Mouse (Mus musculus): ENCODE data around the gene Ahsa1. TPM values are rescaled to one million over a fixed set of nuclear protein-coding genes. Genes with fewer than 3 reads are reported as not detected.

Ahsa1 gene
- polyA plus RNA-seq, 1 experiment from 2014 or later: 272 TPM

Small RNA genes lying within 50 kb of the gene (microRNA-seq; reads per million reads assigned to microRNA genes)
- not detected for gene Gm47293

Other genes with a start within 250 kb of the Ahsa1 start
- gene Tmem63c, start 245.1 kb upstream of the Ahsa1 start, polyA plus RNA-seq (2016; fragmentation: Nextera tagmentation; extraction: Ambion mirVana): 0.14 and 0.75 TPM in 2 replicates
- 0.32 and 0.62 TPM in 2 replicates for gene Ngb, start 163.9 kb upstream of the Ahsa1 start, polyA plus RNA-seq (2016; fragmentation: Nextera tagmentation; extraction: Ambion mirVana)
- gene Gstz1, start 119.3 kb upstream of the Ahsa1 start, polyA plus RNA-seq (2016; fragmentation: Nextera tagmentation; extraction: Ambion mirVana): 33.0 and 34.3 TPM in 2 replicates
- gene Pomt2, start 118.5 kb upstream of the Ahsa1 start, polyA plus RNA-seq (2016; fragmentation: Nextera tagmentation; extraction: Ambion mirVana): 16.5 and 17.7 TPM in 2 replicates
- 0.66 and 1.4 TPM in 2 replicates for gene Samd15, start 66.8 kb upstream of the Ahsa1 start, polyA plus RNA-seq (2016; fragmentation: Nextera tagmentation; extraction: Ambion mirVana)
- 2.7 and 3.7 TPM in 2 replicates for gene Tmed8, start 66.0 kb upstream of the Ahsa1 start, polyA plus RNA-seq (2016; fragmentation: Nextera tagmentation; extraction: Ambion mirVana)
- 0.82 and 0.83 TPM in 2 replicates for gene Noxred1, start 27.7 kb upstream of the Ahsa1 start, polyA plus RNA-seq (2016; fragmentation: Nextera tagmentation; extraction: Ambion mirVana)
- 54.8 and 59.6 TPM in 2 replicates for gene Vipas39, start 223 bp upstream of the Ahsa1 start, polyA plus RNA-seq (2016; fragmentation: Nextera tagmentation; extraction: Ambion mirVana)
- gene Ism2, start 33.2 kb downstream of the Ahsa1 start, polyA plus RNA-seq (2016; fragmentation: Nextera tagmentation; extraction: Ambion mirVana): 0.99 and 1.4 TPM in 2 replicates
- gene Sptlc2, start 121.9 kb downstream of the Ahsa1 start, polyA plus RNA-seq (2016; fragmentation: Nextera tagmentation; extraction: Ambion mirVana): 50.9 and 57.6 TPM in 2 replicates
- gene Slirp, start 177.4 kb downstream of the Ahsa1 start, polyA plus RNA-seq (2016; fragmentation: Nextera tagmentation; extraction: Ambion mirVana): 283 and 318 TPM in 2 replicates
- 59.6 and 64.2 TPM in 2 replicates for gene Alkbh1, start 177.5 kb downstream of the Ahsa1 start, polyA plus RNA-seq (2016; fragmentation: Nextera tagmentation; extraction: Ambion mirVana)
- gene Snw1, start 205.8 kb downstream of the Ahsa1 start, polyA plus RNA-seq (2016; fragmentation: Nextera tagmentation; extraction: Ambion mirVana): 159 and 161 TPM in 2 replicates
- not detected in 2 replicates for gene Gm5788, start 228.2 kb downstream of the Ahsa1 start, polyA plus RNA-seq (2016; fragmentation: Nextera tagmentation; extraction: Ambion mirVana)
- gene Gm8300, start 247.8 kb downstream of the Ahsa1 start, polyA plus RNA-seq (2016; fragmentation: Nextera tagmentation; extraction: Ambion mirVana): not detected in 2 replicates